Mouse (Mus musculus) kidney, embryonic 16.5 days (tissue): ENCODE results near the gene Tsc22d4. TPM values are rescaled to one million over a fixed set of nuclear protein-coding genes. Genes with fewer than 3 reads are reported as not detected.
A peak's percentile ranks its signal among the peaks of the same experiment; 100 is the strongest.

Experiments
- ATAC-seq: fragments of 200-750 bp; cut with Nextera tagmentation; 2 replicates; pipeline ENCODE4 v1.8.0; 2017; ENCODE audit warnings: moderate TSS enrichment; ENCODE audit not compliant: low FRiP score, low TSS enrichment
- H3K27ac ChIP-seq: fragments of 300-500 bp; sonication (generic); 2 replicates; pipeline ENCODE4 v1.5.1; 2014; ENCODE audit warnings: low read length
- H3K27me3 ChIP-seq: fragments of 300-500 bp; sonication (generic); 2 replicates; pipeline ENCODE4 v1.6.1; 2014; ENCODE audit warnings: low read length, control low read depth, mixed read lengths; ENCODE audit not compliant: insufficient read depth
- H3K36me3 ChIP-seq: fragments of 300-500 bp; sonication (generic); 2 replicates; pipeline ENCODE4 v1.6.1; 2014; ENCODE audit warnings: low read length, control low read depth, mixed read lengths; ENCODE audit not compliant: insufficient read depth
- H3K4me1 ChIP-seq: fragments of 300-500 bp; sonication (generic); 2 replicates; pipeline ENCODE4 v1.6.1; 2014; ENCODE audit warnings: low read length, control low read depth, mixed read lengths; ENCODE audit not compliant: insufficient read depth
- H3K4me2 ChIP-seq: fragments of 300-500 bp; sonication (generic); replicated peaks from 2 replicates; pipeline ENCODE4 v1.6.1; 2014; ENCODE audit warnings: low read depth, low read length
- H3K4me3 ChIP-seq: fragments of 300-500 bp; sonication (generic); 2 replicates; pipeline ENCODE4 v1.5.1; 2014; ENCODE audit warnings: mild to moderate bottlenecking, low read length
- H3K9ac ChIP-seq: fragments of 300-500 bp; sonication (generic); replicated peaks from 2 replicates; pipeline ENCODE4 v1.6.1; 2014; ENCODE audit warnings: low read length
- H3K9me3 ChIP-seq: fragments of 300-500 bp; sonication (generic); 2 replicates; pipeline ENCODE4 v1.6.1; 2016; ENCODE audit warnings: low read length, control low read depth
- WGBS: fragments of 180-500 bp; shearing (Covaris S2); extraction: QIAGEN DNeasy Blood & Tissue Kit; methylation state at CpG from one replicate; pipeline ENCODE4 v1.1.7; 2014; 5-methylcytosine and 5-hydroxymethylcytosine counted together
- polyA plus RNA-seq: library from polyadenylated mRNA; unstranded; fragments of >200 nt; fragmentation: Nextera tagmentation; extraction: Ambion mirVana; gene quantifications from 2 replicates; pipeline ENCODE4 v1.2.1, GENCODE M21; 2015

The Tsc22d4 gene
- polyA plus RNA-seq, 1 experiment from 2014 or later: 129 TPM

GRCm38 (mm10) chr5:137777267-137777845, 31.8 kb downstream of the Tsc22d4 start:
- no peak overlapping the region for H3K27ac ChIP-seq
- H3K9me3 ChIP-seq: no peaks in the 10 kb centered on the region
- H3K4me2 ChIP-seq: no peak overlapping the region
- 66% methylated on average over 7 of the region's 7 CpGs for WGBS
- H3K4me3 ChIP-seq: no peak overlapping the region
- no peak for ATAC-seq
- peaks cover 15% of the 10 kb centered on the region for H3K4me1 ChIP-seq
- H3K9ac ChIP-seq: no peak overlapping the region
- no peaks in the 10 kb centered on the region for H3K27me3 ChIP-seq
- H3K36me3 ChIP-seq: peaks cover 23% of the 10 kb centered on the region

GRCm38 (mm10) chr5:137778635-137779034, 33.1 kb downstream of the Tsc22d4 start, which contains the start of gene Ppp1r35:
TSS of gene Ppp1r35 (plus strand) at chr5:137778849.
- H3K36me3 ChIP-seq: peaks cover 31% of the 10 kb centered on the region
- no peaks in the 10 kb centered on the region for H3K9me3 ChIP-seq
- H3K4me2 ChIP-seq: peak within 1 kb of the TSS; percentile 92
- H3K4me1 ChIP-seq: peaks cover 26% of the 10 kb centered on the region
- under 1% methylated on average over 31 of the region's 31 CpGs for WGBS
- H3K4me3 ChIP-seq: peak within 1 kb of the TSS; percentile 69
- H3K27me3 ChIP-seq: no peaks in the 10 kb centered on the region
- H3K27ac ChIP-seq: peak within 1 kb of the TSS; percentile 85
- peak within 1 kb of the TSS; percentile 84 for H3K9ac ChIP-seq
- ATAC-seq: peak; percentile 95

- peak; percentile 25 for ATAC-seq
- Histone ChIP-seq H3K4me1 (peaks cover 32% of the 10 kb centered on the region), H3K9me3 (no peaks in the 10 kb centered on the region), H3K9ac (peak overlapping the region; percentile 84), H3K27me3 (no peaks in the 10 kb centered on the region), H3K4me3 (peak overlapping the region; percentile 69), H3K4me2 (peak overlapping the region; percentile 92), H3K27ac (peak overlapping the region; percentile 85), H3K36me3 (peaks cover 38% of the 10 kb centered on the region)
- WGBS: under 1% methylated on average over 81 of the region's 83 CpGs
Observed at GRCm38 (mm10) chr5:137779053-137779933, 33.8 kb downstream of the Tsc22d4 start.

GRCm38 (mm10) chr5:137781661-137782060, 36.1 kb downstream of the Tsc22d4 start:
- Histone ChIP-seq H3K9ac (no peak overlapping the region), H3K4me2 (no peak overlapping the region), H3K9me3 (no peaks in the 10 kb centered on the region), H3K4me3 (no peak overlapping the region), H3K27ac (no peak overlapping the region), H3K4me1 (peaks cover 36% of the 10 kb centered on the region), H3K36me3 (peaks cover 44% of the 10 kb centered on the region), H3K27me3 (no peaks in the 10 kb centered on the region)
- WGBS: 91% methylated on average over 7 of the region's 7 CpGs
- no peak for ATAC-seq

- Histone ChIP-seq H3K27me3 (no peaks in the 10 kb centered on the region), H3K4me1 (peaks cover 37% of the 10 kb centered on the region), H3K4me2 (peak overlapping the region; percentile 66), H3K4me3 (peak overlapping the region; percentile 90), H3K9ac (peak overlapping the region; percentile 98), H3K27ac (no peak overlapping the region), H3K36me3 (peaks cover 44% of the 10 kb centered on the region), H3K9me3 (no peaks in the 10 kb centered on the region)
- ATAC-seq: no peak
- 69% methylated on average over 13 of the region's 13 CpGs for WGBS
Observed at GRCm38 (mm10) chr5:137782776-137783522, 37.4 kb downstream of the Tsc22d4 start.

- peak overlapping the region; percentile 90 for H3K4me3 ChIP-seq
- no peaks in the 10 kb centered on the region for H3K27me3 ChIP-seq
- peak overlapping the region; percentile 66 for H3K4me2 ChIP-seq
- H3K4me1 ChIP-seq: peaks cover 39% of the 10 kb centered on the region
- ATAC-seq: no peak
- no peaks in the 10 kb centered on the region for H3K9me3 ChIP-seq
- peak overlapping the region; percentile 98 for H3K9ac ChIP-seq
- 58% methylated on average over 9 of the region's 9 CpGs for WGBS
- H3K27ac ChIP-seq: no peak overlapping the region
- peaks cover 44% of the 10 kb centered on the region for H3K36me3 ChIP-seq
Observed at GRCm38 (mm10) chr5:137783901-137784540, 38.5 kb downstream of the Tsc22d4 start.

GRCm38 (mm10) chr5:137784546-137784945, 39.0 kb downstream of the Tsc22d4 start:
- Histone ChIP-seq H3K36me3 (peaks cover 44% of the 10 kb centered on the region), H3K9ac (peak overlapping the region; percentile 98), H3K27ac (no peak overlapping the region), H3K4me2 (peak overlapping the region; percentile 66), H3K4me3 (peak overlapping the region; percentile 90), H3K4me1 (peaks cover 39% of the 10 kb centered on the region), H3K27me3 (no peaks in the 10 kb centered on the region), H3K9me3 (no peaks in the 10 kb centered on the region)
- 64% methylated on average over 14 of the region's 14 CpGs for WGBS
- no peak for ATAC-seq

GRCm38 (mm10) chr5:137785164-137786031, 39.9 kb downstream of the Tsc22d4 start:
- peak overlapping the region; percentile 90 for H3K4me3 ChIP-seq
- ATAC-seq: peak; percentile 8
- peak overlapping the region; percentile 66 for H3K4me2 ChIP-seq
- H3K9ac ChIP-seq: peak overlapping the region; percentile 98
- H3K27me3 ChIP-seq: no peaks in the 10 kb centered on the region
- H3K27ac ChIP-seq: peak overlapping the region; percentile 99
- no peaks in the 10 kb centered on the region for H3K9me3 ChIP-seq
- H3K36me3 ChIP-seq: peaks cover 39% of the 10 kb centered on the region
- WGBS: 1% methylated on average over 51 of the region's 62 CpGs
- H3K4me1 ChIP-seq: peaks cover 31% of the 10 kb centered on the region
